Mouse (Mus musculus): Measurements from ENCODE around the gene Vasp.
A peak's percentile ranks its signal among the peaks of the same experiment; 100 is the strongest.

Gene Vasp

DNA sequence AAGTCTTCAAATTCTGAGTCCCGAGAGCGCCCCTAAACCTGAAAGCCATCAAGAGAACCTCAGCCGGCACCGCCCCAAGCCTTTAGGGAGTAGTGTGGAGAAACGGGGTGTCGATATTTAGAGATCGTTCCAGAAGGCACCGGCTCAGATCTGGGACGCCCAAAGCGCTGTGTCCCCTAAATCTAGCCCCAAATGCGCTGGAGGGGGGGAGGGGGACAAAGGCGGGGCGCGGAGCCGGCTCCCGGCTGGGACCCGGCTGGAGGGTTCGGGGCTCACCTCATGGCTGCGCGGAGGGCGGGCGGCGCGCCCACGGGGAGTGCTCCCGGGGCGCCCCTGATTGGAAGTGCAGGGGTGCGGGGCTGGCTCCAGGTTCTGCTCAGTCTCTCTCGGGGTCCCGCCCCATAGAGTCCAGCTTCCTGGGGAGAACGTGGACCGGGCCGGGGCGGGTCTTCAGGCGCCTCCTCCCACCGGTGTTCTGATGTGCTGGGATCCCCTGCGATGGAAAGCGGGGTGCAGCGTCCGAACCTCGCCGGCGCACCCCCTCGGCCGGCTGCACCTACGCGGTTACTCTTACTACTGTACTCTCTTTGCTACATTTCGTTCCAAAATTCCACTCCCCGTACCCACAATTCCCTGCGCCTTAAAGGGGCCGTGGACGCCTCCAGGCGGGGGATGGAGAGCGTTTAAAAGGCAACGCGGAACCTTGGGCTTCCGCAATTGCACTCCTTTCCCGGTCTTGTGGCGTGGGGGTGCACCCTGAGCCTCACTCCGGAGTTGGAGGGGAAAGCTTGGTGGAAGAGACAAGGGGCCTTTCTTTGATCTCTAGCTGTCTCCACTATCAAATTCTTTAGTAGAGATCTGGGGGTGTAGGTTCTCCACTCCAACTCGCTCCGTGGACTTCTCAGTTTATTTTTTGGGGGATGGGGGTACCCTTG is at the start of gene Vasp:
TSS of gene Vasp (minus strand) at position 580 of the 935 bp plus-strand sequence.
- DNase-seq (ENCODE audit: low read depth, low spot score), result peak; percentile 92

DNA sequence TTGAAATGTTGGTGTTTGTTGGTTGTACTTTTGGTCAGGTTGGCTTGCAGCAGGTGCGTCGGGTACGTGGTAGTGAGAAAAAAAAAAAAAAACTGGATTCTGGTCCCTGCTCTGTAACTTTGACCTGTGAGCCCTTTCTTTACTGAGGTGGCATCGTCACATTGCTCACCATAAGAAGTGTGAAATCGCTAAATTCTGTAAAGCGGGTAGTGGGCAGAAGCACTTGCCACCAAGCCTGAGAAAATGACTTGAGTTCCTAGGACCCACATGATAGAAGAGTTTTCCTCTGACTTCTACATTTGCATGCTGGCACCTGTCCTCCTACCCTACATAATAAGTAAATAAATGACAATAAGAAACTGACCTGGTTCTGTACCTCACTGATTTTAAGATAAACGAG is 49.0 kb upstream of the Vasp start:
- no peak for DNase-seq (ENCODE audit: low read depth, low spot score)

DNA sequence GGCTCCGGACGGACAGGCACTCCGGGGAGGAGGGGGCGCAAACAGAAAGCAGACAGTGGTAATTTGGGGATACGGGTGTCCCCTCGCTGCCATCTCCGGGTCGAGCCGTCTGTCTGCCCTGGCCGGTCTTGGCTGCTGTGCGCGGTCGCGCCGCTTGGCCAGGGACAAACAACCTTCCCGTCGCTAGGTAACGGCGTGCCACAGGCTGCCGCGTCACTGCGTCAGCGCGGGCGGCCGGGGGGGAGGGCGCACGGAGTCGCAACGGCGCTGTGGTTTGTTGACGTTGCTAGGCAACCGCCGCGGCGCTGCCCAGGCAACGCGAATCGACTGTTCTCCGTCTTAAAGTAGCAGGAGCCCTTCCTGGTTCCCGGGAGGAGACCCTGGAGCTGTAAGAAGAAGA is 48.3 kb upstream of the Vasp start:
- peak; percentile 99 for DNase-seq (ENCODE audit: low read depth, low spot score)

DNA sequence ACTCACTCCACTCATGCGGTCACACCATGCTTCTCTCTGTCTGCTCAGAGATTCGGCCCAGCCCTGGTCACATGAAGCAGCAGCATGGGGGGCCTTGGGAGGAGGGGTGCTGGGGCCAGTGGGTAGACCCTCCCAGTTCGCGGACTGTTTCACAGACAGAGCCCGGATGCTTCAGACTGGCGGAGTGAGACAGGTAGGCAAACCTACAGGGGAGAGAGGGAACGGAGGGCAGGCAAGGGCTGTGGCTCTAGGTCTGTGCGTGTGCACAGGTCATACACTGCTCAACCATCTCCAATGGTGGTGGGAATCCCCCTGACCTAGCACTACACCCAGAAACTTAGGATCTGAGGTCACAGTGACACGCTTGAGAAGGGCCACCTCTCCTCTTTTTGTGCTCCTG is 47.8 kb upstream of the Vasp start:
- DNase-seq (ENCODE audit: low read depth, low spot score), result no peak

DNA sequence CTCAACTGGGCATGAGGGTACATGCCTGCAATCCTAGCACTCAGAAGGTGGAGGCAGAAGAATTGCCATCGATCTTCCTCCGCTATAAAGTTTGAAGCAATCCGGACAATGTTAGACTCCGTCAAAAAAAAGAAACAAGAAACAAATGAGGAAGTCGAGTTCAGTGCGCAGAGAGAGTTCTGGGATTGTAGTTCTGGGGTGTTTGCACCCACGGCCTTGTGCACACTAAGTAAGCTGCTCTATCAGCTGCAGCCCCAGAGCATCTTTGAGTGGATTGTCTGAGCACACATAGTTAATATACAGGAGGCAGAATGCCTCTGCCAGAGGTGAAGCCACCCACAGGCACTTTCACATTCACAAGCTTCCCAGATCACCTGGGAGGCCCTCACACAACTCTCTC is 47.1 kb upstream of the Vasp start:
- no peak for DNase-seq (ENCODE audit: low read depth, low spot score)

DNA sequence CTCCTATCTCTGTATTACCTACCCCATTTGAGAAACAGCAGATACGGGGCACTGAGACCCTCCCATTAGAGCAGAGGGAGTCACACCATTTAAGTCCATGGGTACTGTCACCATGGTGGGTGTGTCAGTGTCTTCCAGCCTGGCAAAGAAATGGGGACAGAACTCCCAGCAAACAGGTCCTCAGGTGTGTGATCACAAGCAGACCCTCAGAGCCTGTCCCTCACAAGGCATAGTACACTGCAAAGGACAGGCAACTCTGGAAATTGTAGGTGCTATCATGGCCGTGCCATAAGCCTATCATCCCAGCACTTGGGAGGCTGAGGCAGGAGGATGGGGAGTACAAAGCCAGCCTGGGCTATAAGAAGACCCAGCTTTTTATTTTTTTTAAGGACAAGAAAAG is 46.6 kb upstream of the Vasp start:
- DNase-seq (ENCODE audit: low read depth, low spot score), result no peak

DNA sequence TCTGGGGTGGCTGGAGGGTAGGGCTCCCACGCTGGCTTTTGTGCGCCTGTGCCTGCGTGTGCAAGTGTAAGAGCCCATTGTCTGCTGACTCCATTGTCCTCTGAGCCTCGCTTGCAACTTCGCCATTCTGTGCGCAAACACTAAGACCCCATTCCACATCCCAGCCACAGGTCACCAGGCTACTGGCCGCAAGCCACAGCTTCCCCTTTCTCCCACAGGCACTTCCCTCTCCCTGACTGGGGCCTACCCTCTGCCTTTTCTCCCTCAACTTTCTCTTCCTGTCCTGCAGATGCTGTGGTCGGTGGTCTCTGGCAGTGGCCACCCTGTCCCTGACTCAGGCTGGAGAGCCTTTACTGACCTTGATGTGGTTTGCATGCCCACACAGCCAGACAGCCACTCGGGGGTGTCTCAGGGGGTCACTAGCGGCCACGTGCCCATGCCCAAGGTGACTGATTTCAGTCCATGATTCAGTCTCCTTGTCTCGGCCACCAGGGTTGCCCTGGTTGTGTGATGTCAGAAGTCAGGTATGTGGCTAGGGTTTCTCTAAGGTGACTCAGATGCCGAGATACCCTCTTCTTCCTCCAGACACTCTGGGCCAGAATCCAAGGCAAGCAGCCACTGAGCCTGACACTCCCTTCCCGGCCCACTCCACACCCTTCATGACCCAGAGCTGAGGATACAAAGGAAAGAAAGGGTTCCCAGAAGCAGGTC is 45.0 kb upstream of the Vasp start:
- DNase-seq (ENCODE audit: low read depth, low spot score), result no peak

DNA sequence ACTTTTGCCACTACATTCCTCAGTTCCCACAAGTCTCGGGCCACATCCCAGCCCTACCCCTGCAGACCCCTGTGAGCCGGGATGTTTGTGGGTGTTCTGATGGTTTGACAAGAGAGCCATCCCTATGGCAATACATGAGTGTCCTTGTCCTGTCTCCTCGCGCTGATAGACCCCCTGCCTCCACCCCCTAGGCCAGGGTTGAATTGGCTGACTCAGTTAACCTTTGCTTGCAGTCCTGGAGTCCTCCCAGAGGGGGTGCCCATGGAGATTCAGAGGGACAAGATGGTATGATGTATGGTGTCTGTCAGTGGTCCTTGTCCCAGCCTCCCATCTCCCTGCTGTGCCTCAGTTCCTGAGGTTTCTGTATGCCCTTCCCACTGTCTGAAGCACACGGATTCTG is 42.4 kb upstream of the Vasp start:
- no peak for DNase-seq (ENCODE audit: low read depth, low spot score)

DNA sequence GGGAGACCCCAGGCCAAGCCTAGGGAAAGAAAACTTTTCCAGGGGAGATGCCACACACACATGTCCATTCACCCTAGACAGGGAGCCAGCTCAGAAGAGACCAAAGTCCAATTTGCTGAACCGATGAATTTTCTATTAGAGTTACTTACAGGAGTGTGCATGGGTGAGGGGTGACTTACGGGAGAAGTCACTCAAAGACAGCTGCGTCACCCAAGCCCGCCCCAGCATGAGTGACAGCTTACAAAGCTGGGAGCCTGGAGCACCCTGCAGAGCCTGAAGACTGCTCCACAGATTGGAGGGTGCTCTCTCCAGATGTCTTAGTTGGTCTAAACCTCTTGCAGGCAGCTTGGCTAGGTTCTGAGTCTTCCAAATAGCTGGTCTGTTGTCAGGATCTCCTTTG is 40.4 kb upstream of the Vasp start:
- no peak for DNase-seq (ENCODE audit: low read depth, low spot score)

DNA sequence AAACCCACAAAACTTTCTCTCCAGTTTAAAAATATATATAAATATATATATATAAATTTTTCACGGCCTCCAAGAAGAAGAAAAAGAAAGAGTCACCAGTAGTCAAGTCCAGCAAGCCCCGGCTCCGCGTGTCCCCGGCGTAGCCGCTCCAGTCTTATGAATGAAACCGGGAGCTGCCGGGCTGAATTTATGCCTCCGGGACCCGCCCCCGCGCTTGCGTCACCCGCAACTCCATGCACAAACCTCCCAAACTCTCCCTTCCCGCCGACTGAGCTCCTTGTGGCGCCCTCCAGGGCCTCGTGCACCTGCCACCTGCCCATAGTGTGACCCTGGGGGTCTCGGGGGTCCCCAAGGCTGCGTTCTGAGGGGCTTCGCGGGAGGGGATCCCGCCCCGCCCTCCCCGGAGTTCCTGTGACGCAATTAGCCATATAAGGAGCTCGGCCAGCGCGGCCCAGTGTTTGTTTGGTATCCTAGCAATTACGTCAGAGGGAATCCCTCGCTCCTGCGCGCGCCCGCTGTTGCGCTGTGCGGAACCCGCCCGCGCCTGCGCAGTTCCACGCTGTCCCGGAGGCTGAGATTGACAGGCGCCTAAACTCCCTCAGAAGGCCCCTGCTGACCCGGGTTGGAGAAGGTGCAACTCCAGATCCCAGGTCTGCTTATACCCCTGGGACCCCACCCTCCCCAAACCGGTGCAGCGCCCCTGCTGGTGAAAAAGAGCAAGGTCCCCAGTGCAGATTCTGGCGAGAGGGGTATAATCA is 38.4 kb upstream of the Vasp start, which contains the start of gene Fosb:
TSS of gene Fosb (minus strand) at position 168 of the 758 bp plus-strand sequence.
- DNase-seq (ENCODE audit: low read depth, low spot score), result peak; percentile 97

DNA sequence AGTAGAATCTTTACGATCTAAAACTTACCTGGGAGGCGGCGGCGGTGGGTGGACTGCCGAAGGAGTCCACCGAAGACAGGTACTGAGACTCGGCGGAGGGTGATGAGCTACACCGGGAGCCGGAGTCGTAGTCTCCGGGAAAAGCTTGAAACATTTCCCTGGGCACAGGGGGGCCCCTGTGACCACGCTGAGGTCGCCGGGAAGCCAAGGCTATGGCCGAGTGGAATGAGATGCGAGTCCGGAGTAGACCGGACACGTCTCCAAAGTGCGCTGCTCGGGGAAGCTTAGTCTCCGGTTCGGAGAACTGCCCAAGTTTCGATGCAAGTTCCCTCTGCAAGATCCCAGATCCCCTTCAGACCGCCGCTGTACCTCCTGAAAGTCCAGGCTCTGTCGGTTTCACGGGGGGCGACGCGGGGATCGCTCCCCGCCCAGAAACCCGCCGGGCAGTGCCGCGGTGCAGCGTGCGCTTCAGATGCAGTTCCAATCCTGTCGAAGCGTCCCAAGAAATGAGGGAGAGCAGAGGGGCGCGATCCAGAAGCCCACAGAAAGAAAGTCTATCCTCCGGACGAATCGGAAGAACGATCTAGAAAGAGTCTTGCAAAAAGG is 37.8 kb upstream of the Vasp start:
- no peak for DNase-seq (ENCODE audit: low read depth, low spot score)

DNA sequence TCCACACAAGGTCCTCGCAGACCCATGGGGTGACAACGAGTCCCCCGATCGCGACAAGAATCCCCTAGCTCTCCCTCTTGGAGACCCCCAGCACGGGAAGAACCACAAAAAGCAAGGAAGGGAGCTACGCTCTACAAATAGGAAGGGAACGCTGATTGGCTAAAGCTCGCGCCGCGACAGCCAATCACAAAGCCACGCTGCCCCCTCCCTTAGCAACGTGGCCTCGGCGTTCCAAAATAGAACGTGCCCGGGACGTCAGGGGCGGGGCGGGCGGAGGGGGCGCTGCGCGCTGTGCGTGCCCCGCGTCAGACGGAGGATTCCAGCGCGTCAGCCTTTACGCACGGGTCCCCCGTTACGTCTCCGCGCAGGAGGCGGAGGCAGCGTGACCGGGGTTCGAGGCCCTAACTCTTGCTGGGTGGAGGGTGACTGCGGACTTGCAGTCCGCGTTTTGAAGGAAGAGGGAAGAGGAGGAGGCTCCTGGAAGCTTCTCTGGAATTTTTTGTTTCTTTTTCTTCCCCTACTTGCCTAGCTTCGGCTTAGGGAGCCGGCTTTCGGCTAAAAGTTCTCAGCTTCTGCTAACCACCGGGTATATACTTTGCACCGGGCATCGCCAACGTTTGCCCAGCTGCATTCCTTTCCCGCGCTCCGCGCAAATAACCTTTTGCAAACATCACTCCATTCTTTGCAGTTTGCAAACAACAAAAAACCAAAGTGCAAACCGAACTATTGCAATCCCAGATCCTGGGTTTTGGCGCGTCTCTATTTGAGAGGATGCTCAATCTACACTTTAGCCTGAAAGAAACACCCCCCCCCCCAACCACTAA is 37.0 kb upstream of the Vasp start:
- peak; percentile 98 for DNase-seq (ENCODE audit: low read depth, low spot score)

DNA sequence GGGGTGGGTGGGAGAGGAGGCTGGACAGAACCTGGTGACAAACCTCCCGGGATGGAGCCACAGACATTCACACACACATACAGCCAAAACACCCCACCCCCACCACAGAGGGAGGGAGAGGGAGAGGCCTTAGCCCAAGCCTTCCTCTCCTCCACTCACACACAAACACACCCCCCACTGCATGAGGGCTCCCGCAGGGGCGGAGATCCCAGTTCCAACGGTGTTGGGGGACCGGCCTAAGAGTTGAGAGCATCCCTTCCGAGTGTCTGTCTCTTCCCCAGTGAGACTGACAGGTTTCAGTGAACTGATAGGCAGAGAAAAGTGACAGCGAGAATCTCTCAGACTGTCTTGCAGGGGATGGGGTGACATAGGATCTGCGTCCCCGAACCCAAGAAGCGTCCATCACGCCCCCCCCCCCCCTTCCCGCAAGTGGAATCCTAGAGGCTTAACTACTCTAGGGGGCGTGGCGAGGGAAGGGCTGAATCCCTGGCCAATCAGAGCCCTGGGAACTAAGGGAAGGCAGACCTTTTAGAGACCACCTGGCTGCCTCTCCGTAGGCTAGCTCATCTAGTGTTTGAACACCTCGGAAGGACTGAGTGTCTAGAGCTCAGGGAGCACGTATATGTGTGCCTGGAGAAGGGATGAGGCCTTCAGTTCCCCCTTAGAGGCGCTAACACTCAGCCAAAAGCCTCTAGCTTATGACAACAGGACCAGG is 36.3 kb upstream of the Vasp start:
- DNase-seq (ENCODE audit: low read depth, low spot score), result peak; percentile 90

DNA sequence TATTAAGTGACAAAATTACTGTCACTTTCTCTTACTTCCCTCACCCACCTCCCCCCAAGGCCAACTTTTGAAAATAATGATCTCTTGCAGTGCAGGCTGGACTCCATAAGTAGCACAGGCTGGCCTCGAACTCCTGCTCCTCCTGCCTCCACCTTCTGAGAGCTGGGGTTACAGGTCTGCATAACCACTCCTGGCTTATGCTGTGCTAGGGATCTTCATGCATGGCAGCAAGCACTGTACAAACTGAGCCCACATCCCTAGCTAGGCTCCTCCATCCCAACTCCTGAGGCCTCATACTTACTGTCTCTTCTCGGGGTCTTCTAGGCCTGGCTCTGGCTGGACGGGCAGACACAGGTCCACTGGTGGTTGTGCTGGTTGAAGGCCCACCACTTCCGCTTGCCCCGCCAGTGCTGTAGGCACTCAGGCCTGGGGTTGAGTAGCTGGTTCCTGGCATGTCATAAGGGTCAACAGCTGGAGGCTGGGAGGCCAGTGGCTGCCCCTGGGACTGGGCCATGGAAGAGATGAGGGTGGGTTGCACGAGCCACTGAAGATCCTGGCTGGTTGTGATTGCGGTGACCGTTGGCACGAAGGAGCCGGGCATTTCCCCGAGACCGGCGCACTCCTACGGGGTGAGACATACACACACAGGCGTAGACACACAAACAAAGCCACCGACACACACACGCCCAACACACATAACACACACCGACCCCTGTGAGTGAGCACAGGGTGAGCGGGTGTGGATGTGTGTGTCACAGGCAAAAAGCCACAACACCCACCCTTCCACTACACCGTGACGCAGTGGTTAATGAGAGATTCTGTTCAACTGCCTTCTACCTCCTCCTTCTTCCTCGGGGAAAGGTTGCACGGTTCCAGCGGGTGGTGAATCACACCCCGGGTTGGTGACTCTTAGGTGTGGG is 35.5 kb upstream of the Vasp start:
- DNase-seq (ENCODE audit: low read depth, low spot score), result no peak

DNA sequence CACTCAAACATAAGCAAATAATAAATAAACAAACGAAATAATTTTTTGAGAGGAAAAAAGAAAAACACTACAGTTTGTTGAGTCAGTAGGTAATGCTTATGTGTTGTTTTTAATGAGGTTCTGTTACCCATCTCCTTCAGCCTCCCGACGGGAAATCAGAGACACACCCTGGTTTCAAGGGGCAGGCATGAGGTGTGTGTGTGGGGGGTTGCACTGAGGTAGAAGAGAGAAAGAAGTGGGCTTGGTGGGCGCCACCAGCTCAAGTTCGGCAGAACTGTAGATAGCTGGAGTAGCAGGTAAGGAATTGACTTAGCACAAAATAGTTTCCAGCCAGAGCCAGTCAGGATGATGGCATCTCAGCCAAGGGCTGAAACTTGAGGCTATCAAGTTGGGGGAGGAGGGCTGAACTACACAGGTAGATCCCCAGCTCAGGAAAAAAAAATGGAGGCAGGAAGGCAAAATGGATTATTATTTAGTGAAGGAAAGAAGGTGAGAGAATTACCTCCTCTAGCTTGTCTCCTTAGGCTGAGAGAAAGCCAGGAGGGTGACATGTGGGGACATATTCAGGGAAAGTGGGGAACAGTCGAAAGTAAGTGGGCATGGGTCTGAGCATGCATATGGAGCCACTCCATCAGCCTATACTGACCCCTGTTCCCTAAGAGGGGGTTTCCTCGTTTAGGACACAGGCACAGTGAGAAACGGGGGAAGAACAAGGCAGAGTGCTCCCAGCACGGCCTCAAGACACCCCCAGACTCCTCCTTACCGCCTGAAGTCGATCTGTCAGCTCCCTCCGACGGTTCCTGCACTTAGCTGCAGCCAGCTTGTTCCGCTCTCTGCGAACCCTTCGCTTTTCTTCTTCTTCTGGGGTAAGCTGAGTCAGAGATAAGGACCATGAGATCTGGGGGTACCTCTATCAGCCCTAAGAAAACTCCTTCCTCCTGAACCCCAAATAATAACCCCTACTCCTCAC is 34.5 kb upstream of the Vasp start:
- DNase-seq (ENCODE audit: low read depth, low spot score), result no peak

DNA sequence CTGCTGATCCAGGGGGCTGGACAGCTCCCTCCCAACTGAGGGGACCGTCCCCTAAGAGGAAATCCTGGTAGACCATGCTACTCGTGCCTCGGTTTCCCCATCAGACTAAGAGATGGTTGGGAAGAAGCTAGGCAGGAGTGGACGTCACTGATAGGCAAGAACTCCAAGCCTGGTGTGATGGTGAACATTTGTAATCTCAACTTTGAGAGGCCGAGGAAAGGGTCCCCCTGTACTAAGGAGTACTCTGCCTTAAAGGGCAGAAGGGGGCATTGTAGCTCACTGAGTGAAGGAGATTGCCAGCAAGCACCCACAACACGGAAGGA is 33.8 kb upstream of the Vasp start:
- no peak for DNase-seq (ENCODE audit: low read depth, low spot score)

DNA sequence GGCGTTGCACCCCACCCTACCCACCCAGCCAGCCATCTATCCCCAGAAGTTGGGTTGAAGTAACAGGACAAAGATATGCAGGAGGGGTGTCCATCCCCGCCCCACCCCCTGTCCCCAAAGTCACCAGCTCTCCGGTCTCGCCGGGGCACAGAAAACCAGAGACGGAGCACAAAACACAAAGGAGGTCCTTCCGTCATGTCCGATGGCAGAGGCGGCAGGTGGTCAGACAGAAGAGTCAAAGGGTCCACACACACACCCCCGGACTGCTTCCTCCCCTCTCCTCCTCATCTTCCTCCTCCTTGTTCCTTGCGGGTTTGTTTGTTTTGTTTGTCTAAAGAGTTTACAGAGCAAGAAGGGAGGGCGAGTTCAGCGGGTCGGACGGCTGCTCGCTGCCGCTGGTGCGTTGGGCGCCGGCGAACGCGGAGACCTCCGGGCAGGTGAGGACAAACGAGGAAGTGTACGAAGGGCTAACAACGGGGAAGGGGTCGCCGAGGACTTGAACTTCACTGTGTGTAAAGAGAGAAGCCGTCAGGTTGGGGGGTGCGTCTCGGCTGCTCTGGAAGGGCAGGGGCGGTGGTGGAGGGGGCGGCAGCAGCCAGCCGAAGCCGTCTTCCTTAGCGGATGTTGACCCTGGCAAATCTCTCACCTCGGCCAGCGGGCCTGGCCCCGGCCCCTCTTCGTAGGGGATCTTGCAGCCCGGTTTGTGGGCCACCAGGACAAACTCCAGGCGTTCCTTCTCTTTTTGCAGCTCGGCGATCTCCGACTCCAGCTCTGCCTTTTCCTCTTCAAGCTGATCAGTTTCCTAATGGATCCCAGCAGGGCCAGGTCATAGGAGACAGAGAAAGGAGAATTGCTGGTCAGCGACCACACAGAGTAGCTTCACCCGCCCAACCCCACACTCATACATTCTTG is 33.1 kb upstream of the Vasp start:
- no peak for DNase-seq (ENCODE audit: low read depth, low spot score)

Data from ZHBTc4 (cell line).